Mouse (Mus musculus) lung, embryonic 14.5 days (tissue): ENCODE results near the gene Ppp1r18. TPM values are rescaled to one million over a fixed set of nuclear protein-coding genes. Genes with fewer than 3 reads are reported as not detected.
A peak's percentile ranks its signal among the peaks of the same experiment; 100 is the strongest.

Experiments
- ATAC-seq: fragments of 200-750 bp; cut with Nextera tagmentation; 2 replicates; pipeline ENCODE4 v1.8.0; 2017; ENCODE audit warnings: mild to moderate bottlenecking, moderate TSS enrichment, moderate library complexity; ENCODE audit not compliant: insufficient read depth
- DNase-seq: peaks from one replicate; pipeline ENCODE4 v3.0.0-alpha.2; 2015
- H3K27ac ChIP-seq: fragments of 300-500 bp; sonication (generic); 2 replicates; pipeline ENCODE4 v1.5.1; 2014; ENCODE audit warnings: low read depth, mild to moderate bottlenecking, moderate library complexity
- H3K27me3 ChIP-seq: fragments of 300-500 bp; sonication (generic); 2 replicates; pipeline ENCODE4 v1.6.1; 2014; ENCODE audit warnings: low read length, control low read depth; ENCODE audit not compliant: insufficient read depth
- H3K36me3 ChIP-seq: fragments of 300-500 bp; sonication (generic); 2 replicates; pipeline ENCODE4 v1.6.1; 2014; ENCODE audit warnings: control low read depth; ENCODE audit not compliant: insufficient read depth
- H3K4me1 ChIP-seq: fragments of 300-500 bp; sonication (generic); 2 replicates; pipeline ENCODE4 v1.6.1; 2014; ENCODE audit warnings: antibody characterized with exemption, control low read depth; ENCODE audit not compliant: insufficient read depth
- H3K4me2 ChIP-seq: fragments of 300-500 bp; sonication (generic); 2 replicates; pipeline ENCODE4 v1.6.1; 2014; ENCODE audit warnings: mild to moderate bottlenecking
- H3K4me3 ChIP-seq: fragments of 300-500 bp; sonication (generic); 2 replicates; pipeline ENCODE4 v1.5.1; 2014; ENCODE audit warnings: low read depth, low read length
- H3K9ac ChIP-seq: fragments of 300-500 bp; sonication (generic); 2 replicates; pipeline ENCODE4 v1.6.1; 2014
- H3K9me3 ChIP-seq: fragments of 300-500 bp; sonication (generic); 2 replicates; pipeline ENCODE4 v1.6.1; 2016; ENCODE audit warnings: low read depth, low read length, control low read depth
- CTCF ChIP-seq: IDR thresholded peaks from 2 replicates; pipeline ENCODE4 v1.5.1; 2016; ENCODE audit warnings: antibody characterized with exemption, low read depth
- WGBS: fragments of 180-500 bp; shearing (Covaris S2); extraction: QIAGEN DNeasy Blood & Tissue Kit; methylation state at CpG from one replicate; pipeline ENCODE4 v1.1.7; 2014; 5-methylcytosine and 5-hydroxymethylcytosine counted together
- polyA plus RNA-seq: library from polyadenylated mRNA; unstranded; fragments of >200 nt; fragmentation: Nextera tagmentation; extraction: Ambion mirVana; gene quantifications from 2 replicates; pipeline ENCODE4 v1.2.1, GENCODE M21; 2014

The Ppp1r18 gene
- polyA plus RNA-seq, 1 experiment from 2014 or later: 24.0 TPM

DNA sequence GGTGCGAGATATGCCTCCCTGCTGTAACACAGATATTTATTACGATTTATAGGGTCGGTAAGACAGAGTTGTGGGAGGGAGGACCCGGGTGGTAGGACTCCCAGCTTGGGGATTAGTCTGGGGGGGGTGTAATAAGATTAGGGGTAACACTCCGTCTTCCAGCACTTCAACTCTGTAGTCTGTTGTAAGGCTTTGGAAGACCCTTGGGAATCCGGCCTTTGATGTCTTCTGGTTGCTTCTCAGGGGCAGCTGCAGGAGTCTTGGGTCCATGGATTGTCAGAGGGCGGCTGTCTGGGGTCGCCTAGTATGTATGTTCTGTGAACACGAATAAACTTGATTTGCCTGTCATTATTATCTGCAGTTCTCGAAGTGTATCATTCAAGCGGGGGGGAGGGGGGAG is 42.8 kb upstream of the Ppp1r18 start:
- TF ChIP-seq CTCF: no peak
- no peaks in the 10 kb centered on the region for H3K9me3 ChIP-seq
- DNase-seq: no peak
- H3K9ac ChIP-seq: peak overlapping the region; percentile 54
- H3K27ac ChIP-seq: peak overlapping the region; percentile 72
- peak; percentile 2; the same call in 1 of the 2 replicates for ATAC-seq
- peaks cover 8% of the 10 kb centered on the region for H3K4me1 ChIP-seq
- peak overlapping the region; percentile 98 for H3K4me2 ChIP-seq
- peak overlapping the region; percentile 61 for H3K4me3 ChIP-seq
- H3K27me3 ChIP-seq: no peaks in the 10 kb centered on the region
- WGBS: 4% methylated on average over 11 of the region's 11 CpGs
- peaks cover 21% of the 10 kb centered on the region for H3K36me3 ChIP-seq

GRCm38 (mm10) chr17:35822964-35823937 is 42.1 kb upstream of the Ppp1r18 start, which contains the start of gene Flot1:
Gene Flot1 (plus strand): TSS chr17:35823230.
- H3K27ac ChIP-seq: peak within 1 kb of the TSS; percentile 82
- peak; percentile 94 for DNase-seq
- H3K36me3 ChIP-seq: peaks cover 26% of the 10 kb centered on the region
- H3K9ac ChIP-seq: peak within 1 kb of the TSS; percentile 65
- no peak; the same call in 1 of the 2 replicates for TF ChIP-seq CTCF
- peak within 1 kb of the TSS; percentile 61 for H3K4me3 ChIP-seq
- ATAC-seq: peak; percentile 85
- peaks cover 8% of the 10 kb centered on the region for H3K4me1 ChIP-seq
- H3K27me3 ChIP-seq: no peaks in the 10 kb centered on the region
- H3K4me2 ChIP-seq: peak within 1 kb of the TSS; percentile 98
- under 1% methylated on average over 41 of the region's 47 CpGs for WGBS
- no peaks in the 10 kb centered on the region for H3K9me3 ChIP-seq

GRCm38 (mm10) chr17:35824402-35824801 is 41.0 kb upstream of the Ppp1r18 start:
- no peak overlapping the region for H3K27ac ChIP-seq
- ATAC-seq (no peak), DNase-seq (no peak)
- 61% methylated on average over 7 of the region's 7 CpGs for WGBS
- H3K9me3 ChIP-seq: no peaks in the 10 kb centered on the region
- no peak overlapping the region for H3K9ac ChIP-seq
- H3K27me3 ChIP-seq: no peaks in the 10 kb centered on the region
- H3K4me3 ChIP-seq: no peak overlapping the region
- peak; percentile 51 for TF ChIP-seq CTCF
- H3K4me2 ChIP-seq: peak overlapping the region; percentile 98; the same call in 1 of the 2 replicates
- peaks cover 8% of the 10 kb centered on the region for H3K4me1 ChIP-seq
- H3K36me3 ChIP-seq: peaks cover 26% of the 10 kb centered on the region

DNA sequence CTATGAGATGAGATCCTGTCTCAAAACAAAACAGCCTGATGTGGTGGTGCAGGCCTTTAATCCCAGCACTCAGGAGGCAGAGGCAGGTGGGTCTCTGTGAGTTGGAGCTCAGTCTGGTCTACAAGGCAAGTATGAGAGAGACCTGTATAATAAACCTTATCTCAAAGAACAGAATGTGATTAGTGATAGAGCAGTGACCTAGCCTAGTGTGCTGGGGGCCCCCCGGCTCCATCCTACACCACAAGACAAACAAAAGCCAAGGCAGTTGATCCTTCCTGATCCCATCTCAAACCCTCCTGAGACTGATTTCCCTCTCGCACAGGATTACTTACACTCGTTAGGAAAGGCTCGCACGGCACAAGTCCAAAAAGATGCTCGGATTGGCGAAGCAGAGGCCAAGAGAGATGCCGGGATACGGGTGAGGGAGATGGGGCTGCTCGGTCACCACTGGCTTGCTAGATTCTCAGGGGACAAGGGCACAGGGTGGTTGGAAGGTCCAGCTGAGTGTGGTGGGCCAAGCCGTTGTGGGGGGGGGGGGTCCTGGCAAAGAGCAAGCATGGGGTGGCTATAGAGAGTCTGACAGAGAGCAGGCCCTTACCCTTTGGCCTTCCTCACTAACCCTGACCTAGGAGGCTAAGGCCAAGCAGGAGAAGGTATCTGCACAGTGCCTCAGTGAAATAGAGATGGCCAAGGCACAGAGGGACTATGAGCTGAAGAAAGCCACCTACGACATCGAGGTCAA is 40.1 kb upstream of the Ppp1r18 start:
- no peak for TF ChIP-seq CTCF
- no peaks in the 10 kb centered on the region for H3K9me3 ChIP-seq

GRCm38 (mm10) chr17:35829737-35830136 is 35.7 kb upstream of the Ppp1r18 start:
- peak; percentile 97 for TF ChIP-seq CTCF
- Histone ChIP-seq H3K4me2 (peak overlapping the region; percentile 8; the same call in 1 of the 2 replicates), H3K27ac (no peak overlapping the region), H3K9ac (no peak overlapping the region), H3K36me3 (peaks cover 69% of the 10 kb centered on the region), H3K9me3 (no peaks in the 10 kb centered on the region), H3K4me1 (no peaks in the 10 kb centered on the region), H3K4me3 (0 out of 2 replicates have a peak overlapping the region, but pooled peaks have one; percentile 5), H3K27me3 (no peaks in the 10 kb centered on the region)
- peak; percentile 93 for DNase-seq
- WGBS: 3% methylated on average over 21 of the region's 21 CpGs
- ATAC-seq: peak; percentile 70

More for the DNA sequence above, 40.1 kb upstream of the Ppp1r18 start:
- Histone ChIP-seq H3K27ac (no peak overlapping the region), H3K4me2 (no peak overlapping the region), H3K27me3 (no peaks in the 10 kb centered on the region), H3K36me3 (peaks cover 26% of the 10 kb centered on the region), H3K9ac (no peak overlapping the region), H3K4me3 (no peak overlapping the region), H3K4me1 (peaks cover 8% of the 10 kb centered on the region)
- no peak for DNase-seq
- ATAC-seq: no peak
- 91% methylated on average over 13 of the region's 13 CpGs for WGBS

DNA sequence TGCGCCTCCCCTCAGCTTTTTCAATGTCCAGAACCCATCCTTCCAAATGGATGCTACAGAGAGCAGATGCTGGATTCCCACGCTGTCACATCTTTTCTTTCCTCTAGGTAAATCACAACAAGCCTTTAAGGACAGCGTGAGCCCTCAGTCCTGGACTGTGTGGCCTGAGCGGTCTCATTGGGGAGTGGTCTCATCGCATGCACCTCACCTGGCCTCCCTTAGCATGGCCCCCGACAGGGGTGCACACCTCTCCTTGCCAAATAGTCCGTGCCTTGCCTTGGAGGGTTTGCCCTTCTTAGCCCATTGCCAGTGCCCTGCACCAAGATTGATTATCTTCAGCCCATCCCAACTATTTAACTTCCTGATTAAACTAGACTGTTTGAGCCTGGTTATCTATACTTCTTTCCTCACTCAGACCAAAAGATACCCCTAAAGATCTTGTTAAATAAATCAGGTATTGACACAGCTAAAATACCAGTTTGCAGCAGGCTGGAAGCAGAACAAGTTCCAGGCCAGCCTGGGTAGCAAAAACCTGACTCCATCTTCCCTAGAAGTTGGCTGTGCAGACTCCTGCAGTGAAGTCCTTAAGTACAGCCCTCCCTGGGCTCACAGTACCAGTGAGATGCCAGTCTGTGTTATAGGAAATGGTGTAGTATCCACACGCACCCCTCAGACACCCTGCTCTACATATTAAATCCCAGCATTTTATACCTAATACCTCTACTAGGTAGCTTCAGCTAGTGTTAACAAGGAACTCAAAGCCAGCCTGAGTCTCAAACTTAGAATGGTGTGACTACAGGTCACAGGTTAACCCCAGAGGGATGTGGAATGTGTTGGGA is 32.8 kb upstream of the Ppp1r18 start:
- H3K9ac ChIP-seq: no peak overlapping the region
- H3K4me3 ChIP-seq: no peak overlapping the region
- DNase-seq (peak; percentile 16), ATAC-seq (no peak)
- no peak overlapping the region for H3K27ac ChIP-seq
- no peaks in the 10 kb centered on the region for H3K27me3 ChIP-seq
- 56% methylated on average over 8 of the region's 8 CpGs for WGBS
- no peak overlapping the region for H3K4me2 ChIP-seq
- TF ChIP-seq CTCF: no peak
- H3K36me3 ChIP-seq: peaks cover 70% of the 10 kb centered on the region
- no peaks in the 10 kb centered on the region; the same call in 1 of the 2 replicates for H3K4me1 ChIP-seq
- H3K9me3 ChIP-seq: no peaks in the 10 kb centered on the region
